Mouse (Mus musculus) lung, postnatal 0 days (tissue): ENCODE measurements around the gene 1700024G13Rik. TPM values are rescaled to one million over a fixed set of nuclear protein-coding genes. Genes with fewer than 3 reads are reported as not detected.
"Not testable (repeated sequence)": the region's sequence is repeated elsewhere in the genome, so short reads cannot be mapped to it uniquely, and the experiment has no call there.

ENCODE experiments used
- ATAC-seq: fragments of 200-750 bp; cut with Nextera tagmentation; 2 replicates; pipeline ENCODE4 v1.8.0; 2017; ENCODE audit warnings: moderate library complexity
- DNase-seq: peaks from one replicate; pipeline ENCODE4 v3.0.0-alpha.2; 2016; ENCODE audit warnings: low spot score
- H3K27ac ChIP-seq: fragments of 300-500 bp; sonication (generic); 2 replicates; pipeline ENCODE4 v1.5.1; 2014; ENCODE audit warnings: antibody characterized with exemption, mild to moderate bottlenecking, low read length, mixed read lengths
- H3K27me3 ChIP-seq: fragments of 300-500 bp; sonication (generic); replicated peaks from 2 replicates; pipeline ENCODE4 v1.6.1; 2014; ENCODE audit warnings: low read length, mixed read lengths; ENCODE audit not compliant: insufficient read depth
- H3K36me3 ChIP-seq: fragments of 300-500 bp; sonication (generic); 2 replicates; pipeline ENCODE4 v1.6.1; 2014; ENCODE audit warnings: low read length, mixed read lengths; ENCODE audit not compliant: insufficient read depth
- H3K4me1 ChIP-seq: fragments of 300-500 bp; sonication (generic); 2 replicates; pipeline ENCODE4 v1.6.1; 2014; ENCODE audit warnings: antibody characterized with exemption, low read depth, low read length, mixed read lengths; ENCODE audit not compliant: insufficient read depth
- H3K4me2 ChIP-seq: fragments of 300-500 bp; sonication (generic); replicated peaks from 2 replicates; pipeline ENCODE4 v1.6.1; 2014; ENCODE audit warnings: low read depth, mild to moderate bottlenecking, low read length, moderate library complexity, mixed read lengths
- H3K4me3 ChIP-seq: fragments of 300-500 bp; sonication (generic); 2 replicates; pipeline ENCODE4 v1.5.1; 2014; ENCODE audit warnings: low read depth, low read length
- H3K9ac ChIP-seq: fragments of 300-500 bp; sonication (generic); replicated peaks from 2 replicates; pipeline ENCODE4 v1.6.1; 2014; ENCODE audit warnings: low read depth, mild to moderate bottlenecking
- H3K9me3 ChIP-seq: fragments of 300-500 bp; sonication (generic); 2 replicates; pipeline ENCODE4 v1.6.1; 2016; ENCODE audit warnings: low read length, mixed read lengths
- CTCF ChIP-seq: IDR thresholded peaks from 2 replicates; pipeline ENCODE4 v1.5.1; 2016; ENCODE audit warnings: antibody characterized with exemption, mild to moderate bottlenecking
- EP300 ChIP-seq: IDR thresholded peaks from 2 replicates; pipeline ENCODE4 v1.6.1; 2016; ENCODE audit warnings: antibody characterized with exemption, mild to moderate bottlenecking, control low read depth
- WGBS: fragments of 180-500 bp; shearing (Covaris S2); extraction: QIAGEN DNeasy Blood & Tissue Kit; methylation state at CpG from one replicate; pipeline ENCODE4 v1.1.7; 2014; 5-methylcytosine and 5-hydroxymethylcytosine counted together
- polyA plus RNA-seq: library from polyadenylated mRNA; unstranded; fragments of >200 nt; fragmentation: Nextera tagmentation; extraction: Ambion mirVana; gene quantifications from 2 replicates; pipeline ENCODE4 v1.2.1, GENCODE M21; 2015

1700024G13Rik gene
- polyA plus RNA-seq, 1 experiment from 2014 or later: 7.8 TPM

DNA sequence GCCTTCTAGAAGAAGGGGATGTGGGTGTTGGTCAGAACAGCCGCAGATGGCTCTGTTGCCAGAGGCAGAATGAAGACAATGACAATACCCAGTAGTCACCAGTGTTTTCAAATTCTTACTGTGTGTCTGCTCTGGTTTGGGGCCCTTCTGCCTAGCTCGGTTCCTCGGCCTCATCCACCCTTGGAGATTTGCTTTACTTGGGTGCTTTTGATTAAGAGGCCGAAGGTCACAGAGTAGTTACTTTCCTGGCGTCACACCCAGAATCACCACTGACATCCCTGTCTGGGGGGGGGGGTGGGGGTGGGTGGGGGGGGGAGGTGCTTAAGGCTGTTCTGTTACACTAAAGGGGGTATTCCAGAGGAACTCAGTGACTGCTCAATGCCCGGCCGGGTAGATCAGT is 23.8 kb downstream of the 1700024G13Rik start:
- Histone ChIP-seq H3K9me3 (no peaks in the 10 kb centered on the region), H3K27ac (no peak overlapping the region), H3K9ac (no peak overlapping the region), H3K36me3 (no peaks in the 10 kb centered on the region), H3K4me2 (no peak overlapping the region), H3K27me3 (no peaks in the 10 kb centered on the region), H3K4me3 (no peak overlapping the region), H3K4me1 (no peaks in the 10 kb centered on the region)
- WGBS: 46% methylated on average over 7 of the region's 7 CpGs
- no peak for ATAC-seq
- no peak for DNase-seq
- TF ChIP-seq CTCF (no peak), EP300 (no peak)

DNA sequence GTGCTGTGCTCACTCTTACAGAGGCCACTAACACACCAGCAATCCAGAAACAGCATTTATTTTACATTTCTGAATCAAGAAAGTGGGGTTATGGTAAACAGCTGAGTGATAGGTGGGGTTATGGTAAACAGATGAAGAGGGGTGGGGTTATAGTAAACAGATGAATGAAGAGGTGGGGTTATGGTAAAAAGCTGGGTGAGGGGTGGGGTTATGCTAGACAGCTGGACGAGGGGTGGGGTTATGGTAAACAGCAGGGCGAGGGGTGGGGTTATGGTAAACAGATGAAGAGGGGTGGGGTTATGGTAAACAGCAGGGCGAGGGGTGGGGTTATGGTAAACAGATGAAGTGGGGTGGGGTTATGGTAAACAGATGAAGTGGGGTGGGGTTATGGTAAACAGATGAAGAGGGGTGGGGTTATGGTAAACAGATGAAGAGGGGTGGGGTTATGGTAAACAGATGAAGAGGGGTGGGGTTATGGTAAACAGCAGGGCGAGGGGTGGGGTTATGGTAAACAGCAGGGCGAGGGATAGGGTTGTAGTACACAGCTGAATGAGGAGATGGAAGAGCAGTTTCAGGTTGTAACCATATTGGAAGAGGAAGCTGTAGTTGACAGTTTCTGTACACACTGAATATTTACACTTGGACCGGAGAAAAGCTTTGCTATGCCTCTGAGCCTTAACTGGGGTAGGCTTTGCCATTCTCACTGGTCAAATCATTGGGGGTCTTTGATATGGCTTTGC is 36.8 kb downstream of the 1700024G13Rik start:
- not testable (repeated sequence) for H3K4me2 ChIP-seq, H3K27ac ChIP-seq, H3K4me1 ChIP-seq, H3K4me3 ChIP-seq, H3K9ac ChIP-seq, H3K36me3 ChIP-seq, ATAC-seq, H3K9me3 ChIP-seq, DNase-seq, H3K27me3 ChIP-seq
- 27% methylated on average over 6 of the region's 6 CpGs for WGBS

DNA sequence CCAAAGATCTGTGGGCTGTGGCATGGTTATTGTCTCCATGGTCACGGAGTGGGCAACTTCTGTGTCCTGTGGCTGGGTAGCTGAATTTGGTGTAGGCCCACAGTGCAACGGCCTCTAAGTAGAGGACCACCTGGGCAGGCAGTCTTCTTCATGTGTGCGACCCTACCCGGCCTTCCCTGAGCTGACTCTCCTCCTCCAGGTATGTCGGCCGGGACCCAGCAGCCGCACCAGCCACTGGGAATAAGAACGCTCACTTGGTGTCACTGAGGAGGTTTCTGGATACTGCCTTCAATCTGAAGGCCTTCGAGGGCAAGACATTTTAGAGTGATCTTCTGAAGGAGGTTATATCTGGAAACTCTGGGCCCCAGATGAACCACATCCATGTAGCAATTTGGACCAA is 40.9 kb downstream of the 1700024G13Rik start:
- Histone ChIP-seq H3K4me3 (no peak overlapping the region), H3K4me2 (no peak overlapping the region), H3K4me1 (no peaks in the 10 kb centered on the region), H3K27ac (no peak overlapping the region), H3K9me3 (no peaks in the 10 kb centered on the region), H3K27me3 (no peaks in the 10 kb centered on the region), H3K9ac (no peak overlapping the region), H3K36me3 (no peaks in the 10 kb centered on the region)
- no peak for TF ChIP-seq EP300
- no peak for TF ChIP-seq CTCF
- no peak for DNase-seq
- ATAC-seq: no peak
- WGBS: 89% methylated on average over 9 of the region's 9 CpGs

DNA sequence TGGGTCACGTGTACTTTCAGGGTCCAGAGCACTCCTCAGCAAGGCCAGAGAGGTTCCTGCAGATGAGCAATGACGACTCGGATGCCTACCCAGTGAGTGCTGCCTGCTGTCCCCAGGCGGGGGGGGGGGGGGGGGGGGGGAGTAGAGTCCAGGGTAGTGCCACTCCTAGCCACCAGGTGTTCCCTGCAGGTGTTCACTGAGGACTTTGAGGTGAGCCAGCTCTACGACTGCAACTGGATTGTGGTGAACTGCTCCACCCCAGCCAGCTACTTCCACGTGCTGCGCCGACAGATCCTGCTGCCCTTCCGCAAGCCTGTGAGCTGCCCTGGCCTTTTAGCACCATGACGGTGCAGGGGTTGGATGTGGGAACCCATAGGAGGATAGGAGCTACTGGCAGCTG is 43.5 kb downstream of the 1700024G13Rik start:
- Histone ChIP-seq H3K27ac (no peak overlapping the region), H3K27me3 (no peaks in the 10 kb centered on the region), H3K4me3 (no peak overlapping the region), H3K4me1 (no peaks in the 10 kb centered on the region), H3K9me3 (no peaks in the 10 kb centered on the region), H3K36me3 (no peaks in the 10 kb centered on the region), H3K4me2 (no peak overlapping the region), H3K9ac (no peak overlapping the region)
- TF ChIP-seq EP300: no peak
- TF ChIP-seq CTCF: no peak
- DNase-seq: no peak
- no peak for ATAC-seq
- WGBS: 75% methylated on average over 8 of the region's 10 CpGs

DNA sequence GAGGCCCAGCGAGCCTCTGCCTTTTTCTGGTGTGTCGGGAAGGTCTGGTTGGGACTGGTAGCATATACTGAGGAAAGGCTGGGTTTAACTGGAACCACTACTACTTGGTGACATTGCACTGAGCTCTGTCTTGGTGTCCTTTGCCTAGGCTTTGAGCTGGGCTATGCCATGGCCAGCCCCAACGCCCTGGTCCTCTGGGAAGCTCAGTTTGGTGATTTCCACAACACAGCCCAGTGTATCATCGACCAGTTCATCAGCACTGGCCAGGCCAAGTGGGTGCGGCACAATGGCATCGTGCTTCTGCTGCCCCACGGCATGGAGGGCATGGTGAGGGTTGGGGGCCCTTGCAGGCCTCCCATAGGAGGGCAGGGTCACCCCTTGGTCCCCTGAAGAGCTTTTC is 44.0 kb downstream of the 1700024G13Rik start:
- Histone ChIP-seq H3K4me3 (no peak overlapping the region), H3K4me1 (no peaks in the 10 kb centered on the region), H3K4me2 (no peak overlapping the region), H3K9ac (no peak overlapping the region), H3K27ac (no peak overlapping the region), H3K36me3 (no peaks in the 10 kb centered on the region), H3K27me3 (no peaks in the 10 kb centered on the region), H3K9me3 (no peaks in the 10 kb centered on the region)
- TF ChIP-seq CTCF: no peak
- no peak for TF ChIP-seq EP300
- ATAC-seq (no peak), DNase-seq (no peak)
- WGBS: 91% methylated on average over 7 of the region's 7 CpGs

DNA sequence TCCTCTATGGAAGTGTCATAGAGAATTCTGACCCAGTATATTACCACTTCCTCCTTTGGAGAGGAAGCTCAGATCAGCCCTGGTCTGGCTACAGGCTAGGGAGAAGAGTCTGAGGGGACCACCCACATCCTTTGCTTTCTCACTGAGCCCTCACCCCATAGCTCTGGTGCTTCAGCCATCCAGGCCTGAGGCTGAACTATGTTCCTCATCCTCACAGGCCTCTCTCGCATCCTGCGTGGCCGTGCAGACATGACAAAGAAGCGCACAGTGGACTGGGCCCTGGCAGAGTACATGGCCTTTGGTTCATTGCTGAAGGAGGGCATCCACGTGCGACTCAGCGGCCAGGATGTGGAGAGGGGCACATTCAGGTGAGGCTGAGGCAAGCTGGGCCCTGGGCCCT is 46.4 kb downstream of the 1700024G13Rik start:
- Histone ChIP-seq H3K4me1 (no peaks in the 10 kb centered on the region), H3K4me3 (no peak overlapping the region), H3K9me3 (no peaks in the 10 kb centered on the region), H3K27ac (no peak overlapping the region), H3K9ac (no peak overlapping the region), H3K4me2 (no peak overlapping the region), H3K36me3 (no peaks in the 10 kb centered on the region), H3K27me3 (no peaks in the 10 kb centered on the region)
- DNase-seq (no peak), ATAC-seq (no peak)
- 99% methylated on average over 7 of the region's 7 CpGs for WGBS
- TF ChIP-seq EP300 (no peak), CTCF (no peak)

DNA sequence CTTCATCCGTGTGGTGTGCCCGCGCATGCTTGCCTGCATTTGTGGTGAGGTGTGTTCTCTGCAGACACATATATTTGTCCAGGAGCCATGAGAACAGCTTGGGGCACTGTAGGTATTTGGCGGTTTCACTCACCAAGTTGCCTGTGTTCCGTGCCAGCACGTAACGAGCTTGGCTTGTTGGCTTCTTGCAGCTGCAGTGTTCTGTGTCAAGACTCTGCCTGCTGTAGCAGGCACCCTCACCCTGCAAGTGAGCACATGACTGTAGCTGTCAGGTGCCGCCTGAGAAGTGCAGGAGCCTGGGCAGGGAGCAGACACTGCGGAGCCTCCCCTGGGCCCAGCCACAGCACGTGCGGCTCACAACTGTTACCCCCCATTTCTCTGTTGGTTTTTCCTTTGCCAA is 51.6 kb downstream of the 1700024G13Rik start:
- H3K36me3 ChIP-seq: no peaks in the 10 kb centered on the region

More for the DNA sequence above, 51.6 kb downstream of the 1700024G13Rik start:
- no peak overlapping the region for H3K27ac ChIP-seq
- no peaks in the 10 kb centered on the region for H3K27me3 ChIP-seq
- H3K4me2 ChIP-seq: no peak overlapping the region
- no peak overlapping the region for H3K4me3 ChIP-seq
- no peak overlapping the region for H3K9ac ChIP-seq
- H3K9me3 ChIP-seq: no peaks in the 10 kb centered on the region
- TF ChIP-seq CTCF: no peak
- TF ChIP-seq EP300: no peak
- WGBS: 78% methylated on average over 11 of the region's 11 CpGs
- no peak for DNase-seq
- H3K4me1 ChIP-seq: no peaks in the 10 kb centered on the region
- ATAC-seq: no peak
